Mouse (Mus musculus): ENCODE results near the gene Galk2. TPM values are rescaled to one million over a fixed set of nuclear protein-coding genes. Genes with fewer than 3 reads are reported as not detected.

Galk2 gene
- 16.3 and 20.1 TPM in 2 replicates for total RNA-seq (2012; rRNA removed)

DNA sequence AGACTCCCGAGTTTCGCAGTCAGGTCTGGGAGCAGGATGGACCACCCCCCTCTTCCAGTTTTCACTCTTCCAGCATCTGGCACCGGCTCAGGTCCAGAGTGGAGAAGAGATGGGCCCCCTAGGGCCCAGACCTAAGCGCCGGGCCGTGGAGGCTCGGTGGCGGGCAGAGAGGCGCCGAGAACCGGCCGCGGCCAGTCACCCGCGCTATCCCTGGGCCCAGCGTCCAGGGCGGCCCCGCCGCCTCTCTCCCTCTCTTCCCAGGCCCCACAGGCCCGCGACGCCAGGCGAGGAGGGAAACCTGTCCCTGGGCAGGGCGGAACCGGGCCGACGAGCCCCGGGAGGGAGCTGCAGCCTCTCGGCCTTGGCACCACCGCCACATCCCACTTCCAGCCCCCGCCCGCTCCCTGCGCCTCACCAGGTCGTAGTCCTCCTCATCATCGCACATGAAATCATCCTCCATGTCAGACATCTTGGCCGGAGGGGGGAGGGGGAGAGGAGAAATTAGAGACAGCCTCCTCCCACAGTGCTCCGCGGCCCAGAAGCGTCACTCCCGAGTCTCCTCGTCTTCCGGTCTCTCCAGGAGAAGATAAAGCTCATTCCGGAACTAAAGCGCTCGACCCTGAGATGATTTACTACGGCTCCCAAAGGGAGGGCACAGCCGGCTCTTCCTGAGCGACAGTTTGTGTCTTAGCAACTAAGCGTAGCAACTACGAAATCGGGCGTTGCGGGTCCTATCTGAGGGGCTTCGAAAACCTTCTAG is at the start of gene Galk2, which contains the start of gene Cops2:
TSS of gene Galk2 (plus strand) at position 589 of the 760 bp plus-strand sequence.
TSS of gene Cops2 (minus strand) at position 619 of the 760 bp plus-strand sequence.
- Histone ChIP-seq H3K9ac (ENCODE audit: insufficient read depth, low read depth, low read length, poor library complexity, severe bottlenecking) (peak within 1 kb of the TSS; percentile 91), H3K36me3 (ENCODE audit: control insufficient read depth, insufficient read depth, low read length, poor library complexity, severe bottlenecking) (no peaks in the 10 kb centered on the region), H3K27ac (ENCODE audit: insufficient read depth, low read depth, low read length, poor library complexity, severe bottlenecking) (peak within 1 kb of the TSS; percentile 40; the same call in 1 of the 2 replicates), H3K9me3 (ENCODE audit: control insufficient read depth, insufficient read depth, low read depth, low read length) (no peaks in the 10 kb centered on the region), H3K4me1 (ENCODE audit: control insufficient read depth in 2 of 2, insufficient read depth in 2 of 2, low read length in 2 of 2, poor library complexity in 1 of 2) (no peaks in the 10 kb centered on the region), H3K4me3 (ENCODE audit: insufficient read depth in 1 of 2, low read depth in 1 of 2, low read length in 2 of 2, poor library complexity in 1 of 2, severe bottlenecking in 1 of 2) (peak within 1 kb of the TSS; percentile 84 to 91)
- TF ChIP-seq CHD2 (IDR thresholded peaks at IDR 0.05; ENCODE audit: low read depth, low read length) (peak; percentile 69; the same call in 1 of the 2 replicates), MAFK (IDR thresholded peaks at IDR 0.05; ENCODE audit: insufficient read depth, low read depth, low read length) (no peak), HCFC1 (IDR thresholded peaks at IDR 0.05; ENCODE audit: borderline replicate concordance, insufficient read depth, low read length) (peak; percentile 93)
- DNase-seq (ENCODE audit: low read depth, low spot score), result peak; percentile 97
- in situ Hi-C loops (cut with MboI; ENCODE audit: low sequenced_read_pairs in 2 of 2, unreplicated experiment in 2 of 2), result no loop called here

DNA sequence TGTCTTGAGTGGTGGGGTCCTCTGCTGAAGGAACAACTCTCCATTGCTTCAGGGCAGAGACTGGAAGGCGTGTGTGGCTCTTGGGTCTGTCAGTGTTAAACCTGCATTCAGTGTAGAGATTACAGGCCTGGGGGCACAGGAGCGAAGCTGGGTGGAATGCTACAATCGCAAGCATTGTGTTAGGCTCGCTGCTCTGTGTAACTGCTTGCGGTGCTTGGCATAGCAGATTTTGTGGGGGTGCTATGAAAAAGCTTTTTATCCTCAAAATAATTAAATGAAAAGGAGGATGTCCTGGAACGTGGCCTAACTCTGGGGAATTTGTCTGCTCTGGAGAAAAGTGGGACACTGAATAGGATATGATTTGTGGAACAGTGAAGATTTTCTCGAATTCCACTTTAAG is 49.4 kb upstream of the Galk2 start:
- TF ChIP-seq ZC3H11A (IDR thresholded peaks at IDR 0.05; ENCODE audit: borderline replicate concordance, low read depth, low read length) (no peak), CHD2 (IDR thresholded peaks at IDR 0.05; ENCODE audit: low read depth, low read length) (no peak), MAFK (IDR thresholded peaks at IDR 0.05; ENCODE audit: insufficient read depth, low read depth, low read length) (no peak), ZNF384 (IDR thresholded peaks at IDR 0.05; ENCODE audit: low read depth, low read length) (no peak), HCFC1 (IDR thresholded peaks at IDR 0.05; ENCODE audit: borderline replicate concordance, insufficient read depth, low read length) (no peak)
- DNase-seq (ENCODE audit: low read depth, low spot score), result no peak
- in situ Hi-C loops (cut with MboI; ENCODE audit: low sequenced_read_pairs in 2 of 2, unreplicated experiment in 2 of 2), result no loop called here

GRCm38 (mm10) chr2:125811332-125811731 is 47.6 kb upstream of the Galk2 start:
- no peak for TF ChIP-seq MAFK (IDR thresholded peaks at IDR 0.05; ENCODE audit: insufficient read depth, low read depth, low read length)
- no peak for TF ChIP-seq CHD2 (IDR thresholded peaks at IDR 0.05; ENCODE audit: low read depth, low read length)
- TF ChIP-seq ZNF384 (IDR thresholded peaks at IDR 0.05; ENCODE audit: low read depth, low read length), result no peak
- TF ChIP-seq HCFC1 (IDR thresholded peaks at IDR 0.05; ENCODE audit: borderline replicate concordance, insufficient read depth, low read length), result no peak
- TF ChIP-seq ZC3H11A (IDR thresholded peaks at IDR 0.05; ENCODE audit: borderline replicate concordance, low read depth, low read length), result no peak
- Histone ChIP-seq H3K9ac (ENCODE audit: insufficient read depth, low read depth, low read length, poor library complexity, severe bottlenecking) (no peak overlapping the region), H3K9me3 (ENCODE audit: control insufficient read depth, insufficient read depth, low read depth, low read length) (no peaks in the 10 kb centered on the region), H3K4me3 (ENCODE audit: insufficient read depth in 1 of 2, low read depth in 1 of 2, low read length in 2 of 2, poor library complexity in 1 of 2, severe bottlenecking in 1 of 2) (no peak overlapping the region), H3K27ac (ENCODE audit: insufficient read depth, low read depth, low read length, poor library complexity, severe bottlenecking) (no peak overlapping the region), H3K36me3 (ENCODE audit: control insufficient read depth, insufficient read depth, low read length, poor library complexity, severe bottlenecking) (no peaks in the 10 kb centered on the region), H3K4me1 (ENCODE audit: control insufficient read depth in 2 of 2, insufficient read depth in 2 of 2, low read length in 2 of 2, poor library complexity in 1 of 2) (no peaks in the 10 kb centered on the region)
- in situ Hi-C loops (cut with MboI; ENCODE audit: low sequenced_read_pairs in 2 of 2, unreplicated experiment in 2 of 2), result no loop called here
- no peak for DNase-seq (ENCODE audit: low read depth, low spot score)

More for the DNA sequence above, 49.4 kb upstream of the Galk2 start:
- Histone ChIP-seq H3K9ac (ENCODE audit: insufficient read depth, low read depth, low read length, poor library complexity, severe bottlenecking) (no peak overlapping the region), H3K36me3 (ENCODE audit: control insufficient read depth, insufficient read depth, low read length, poor library complexity, severe bottlenecking) (no peaks in the 10 kb centered on the region), H3K27ac (ENCODE audit: insufficient read depth, low read depth, low read length, poor library complexity, severe bottlenecking) (no peak overlapping the region), H3K4me1 (ENCODE audit: control insufficient read depth in 2 of 2, insufficient read depth in 2 of 2, low read length in 2 of 2, poor library complexity in 1 of 2) (no peaks in the 10 kb centered on the region), H3K4me3 (ENCODE audit: insufficient read depth in 1 of 2, low read depth in 1 of 2, low read length in 2 of 2, poor library complexity in 1 of 2, severe bottlenecking in 1 of 2) (no peak overlapping the region), H3K9me3 (ENCODE audit: control insufficient read depth, insufficient read depth, low read depth, low read length) (no peaks in the 10 kb centered on the region)

DNA sequence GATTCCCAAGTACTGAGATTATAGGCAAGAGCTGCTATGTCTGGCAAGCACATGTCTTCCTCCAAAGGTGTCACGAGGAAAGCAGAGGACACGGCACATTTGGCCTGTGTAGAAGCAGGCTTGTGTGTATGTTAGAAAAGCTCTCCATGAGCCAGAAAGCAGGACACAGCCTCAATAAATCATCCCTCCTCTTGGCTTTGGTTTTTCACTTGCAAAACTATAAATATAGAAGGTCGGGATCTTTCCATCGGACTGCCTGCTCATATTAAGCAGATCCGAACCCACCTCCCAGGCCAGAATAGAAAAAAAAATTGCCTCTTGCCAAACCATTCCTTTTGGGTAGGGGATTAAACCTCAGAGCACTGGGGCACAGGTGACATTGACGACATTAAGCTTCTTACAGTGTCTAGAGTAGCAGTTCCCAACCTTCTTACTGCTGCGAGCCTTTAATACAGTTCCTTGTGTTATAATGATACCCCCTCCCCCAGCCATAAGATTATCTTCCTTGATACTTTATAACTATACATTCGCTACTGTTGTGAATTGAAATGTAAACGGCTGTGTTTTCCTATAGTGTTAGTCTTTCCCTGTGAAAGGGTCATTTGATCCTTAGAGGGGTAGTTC is 44.8 kb upstream of the Galk2 start:
- Histone ChIP-seq H3K36me3 (ENCODE audit: control insufficient read depth, insufficient read depth, low read length, poor library complexity, severe bottlenecking) (no peaks in the 10 kb centered on the region), H3K4me3 (ENCODE audit: insufficient read depth in 1 of 2, low read depth in 1 of 2, low read length in 2 of 2, poor library complexity in 1 of 2, severe bottlenecking in 1 of 2) (no peak overlapping the region), H3K9me3 (ENCODE audit: control insufficient read depth, insufficient read depth, low read depth, low read length) (no peaks in the 10 kb centered on the region), H3K4me1 (ENCODE audit: control insufficient read depth in 2 of 2, insufficient read depth in 2 of 2, low read length in 2 of 2, poor library complexity in 1 of 2) (no peaks in the 10 kb centered on the region), H3K9ac (ENCODE audit: insufficient read depth, low read depth, low read length, poor library complexity, severe bottlenecking) (no peak overlapping the region), H3K27ac (ENCODE audit: insufficient read depth, low read depth, low read length, poor library complexity, severe bottlenecking) (no peak overlapping the region)
- in situ Hi-C loops (cut with MboI; ENCODE audit: low sequenced_read_pairs in 2 of 2, unreplicated experiment in 2 of 2), result no loop called here
- DNase-seq (ENCODE audit: low read depth, low spot score), result no peak
- no peak for TF ChIP-seq ZNF384 (IDR thresholded peaks at IDR 0.05; ENCODE audit: low read depth, low read length)
- TF ChIP-seq MAFK (IDR thresholded peaks at IDR 0.05; ENCODE audit: insufficient read depth, low read depth, low read length), result no peak
- TF ChIP-seq ZC3H11A (IDR thresholded peaks at IDR 0.05; ENCODE audit: borderline replicate concordance, low read depth, low read length), result no peak
- TF ChIP-seq HCFC1 (IDR thresholded peaks at IDR 0.05; ENCODE audit: borderline replicate concordance, insufficient read depth, low read length), result no peak
- TF ChIP-seq CHD2 (IDR thresholded peaks at IDR 0.05; ENCODE audit: low read depth, low read length), result no peak
